ENCODE assay signal across 30 mouse cellular contexts in genomic region chr5:35765909-35766308, GRCm38 (mm10). TPM values are rescaled to one million over a fixed set of nuclear protein-coding genes. Genes with fewer than 3 reads are reported as not detected.
DNase-seq lines count a peak whose midpoint lies in the region; TF ChIP-seq lines count a peak whose summit lies in the region.
"Had no signal": no experiment of that assay in that cellular context is flagged by ENCODE, and none has a peak within 500 bp of the region (broad histone marks: within the 10 kb centered on the region; RNA-seq: fewer than 3 reads in every experiment).

No protein-coding gene starts in this region.

- no peaks in the 10 kb centered on the region for H3K4me1 ChIP-seq in kidney, adult 2 months (ENCODE audit: control insufficient read depth, insufficient read depth, low read length)
- H3K4me1 ChIP-seq: embryonic facial prominence, embryonic 15.5 days; forebrain, embryonic 12.5 days; liver, embryonic 15.5 days; midbrain, embryonic 10.5 days; midbrain, embryonic 15.5 days; stomach, embryonic 15.5 days had no signal

- TF ChIP-seq CTCF in gastrocnemius, adult 2 months (IDR thresholded peaks at IDR 0.05) = no peak
- no peak for TF ChIP-seq CTCF in kidney, adult 2 months (conservative IDR thresholded peaks at IDR 0.05; ENCODE audit: insufficient read depth, insufficient read length, low read depth, low read length)

- DNase-seq in gastrocnemius, adult 2 months = no peak
- no peak for DNase-seq in gastrocnemius, postnatal 4 days (ENCODE audit: low spot score in 2 of 2)
- DNase-seq in kidney, adult 2 months = peak; percentile 67
- no peak for DNase-seq in kidney, postnatal 4 days
- peak; percentile 42 to 55 for DNase-seq in kidney, postnatal 36 days
- DNase-seq in kidney, adult 18-20 months = no peak
- peak; percentile 43 for DNase-seq in lung, postnatal 36 days
- DNase-seq: adrenal gland, postnatal 10 days; cerebellum, adult 8-10 months; cerebellum, postnatal 25 days; forebrain, postnatal 0 days; gastrocnemius, postnatal 10 days; heart, postnatal 4 days; layer of hippocampus, adult 9-11 months; right cerebral cortex, postnatal 25 days; thymus, postnatal 14 days had no signal

- H3K4me3 ChIP-seq in gastrocnemius, adult 2 months = no peak overlapping the region
- no peak overlapping the region for H3K4me3 ChIP-seq in kidney, adult 2 months (ENCODE audit: insufficient read depth, low read depth, low read length)
- H3K4me3 ChIP-seq: embryonic facial prominence, embryonic 10.5 days; embryonic facial prominence, embryonic 15.5 days; forebrain, embryonic 12.5 days; heart, embryonic 15.5 days; hindbrain, embryonic 13.5 days; limb, embryonic 10.5 days; limb, embryonic 15.5 days; liver, embryonic 15.5 days; lung, embryonic 15.5 days; midbrain, embryonic 10.5 days; midbrain, embryonic 15.5 days; stomach, embryonic 15.5 days had no signal

- no peaks in the 10 kb centered on the region for H3K27me3 ChIP-seq in kidney, adult 2 months (replicated peaks; ENCODE audit: control insufficient read depth, insufficient read depth, low read length)

- peak overlapping the region; percentile 89 for H3K27ac ChIP-seq in gastrocnemius, adult 2 months
- H3K27ac ChIP-seq in kidney, adult 2 months (ENCODE audit: insufficient read depth, low read depth, low read length) = no peak overlapping the region
- H3K27ac ChIP-seq: embryonic facial prominence, embryonic 10.5 days; embryonic facial prominence, embryonic 15.5 days; forebrain, embryonic 12.5 days; hindbrain, embryonic 13.5 days; limb, embryonic 10.5 days; limb, embryonic 15.5 days; liver, embryonic 15.5 days; lung, embryonic 15.5 days; midbrain, embryonic 10.5 days; midbrain, embryonic 15.5 days; stomach, embryonic 15.5 days had no signal

- no peak for TF ChIP-seq POLR2A in kidney, adult 2 months (IDR thresholded peaks at IDR 0.05; ENCODE audit: low read depth, low read length)

- WGBS in kidney, adult 2 months = 83% methylated on average over 6 of the region's 6 CpGs

- intact Hi-C loops in gastrocnemius, adult 2 months (cut with DNase I) = no loop called here

- no peaks in the 10 kb centered on the region for H3K36me3 ChIP-seq in kidney, adult 2 months (ENCODE audit: control insufficient read depth, insufficient read depth, low read length)
- H3K36me3 ChIP-seq: embryonic facial prominence, embryonic 10.5 days; embryonic facial prominence, embryonic 15.5 days; forebrain, embryonic 12.5 days; heart, embryonic 15.5 days; hindbrain, embryonic 13.5 days; limb, embryonic 10.5 days; limb, embryonic 15.5 days; liver, embryonic 15.5 days; lung, embryonic 15.5 days; midbrain, embryonic 10.5 days; midbrain, embryonic 15.5 days; stomach, embryonic 15.5 days had no signal

RNA-seq across cellular contexts. Expression of gene Ablim2, which starts 8.2 kb away (rescaled TPM):
- total RNA-seq in gastrocnemius, adult 2 months (2021) = 10 to 100 TPM; 40.7 to 42.5 TPM
- 10 to 100 TPM; 70.5 to 76.6 TPM for total RNA-seq in gastrocnemius, postnatal 4 days (2021)
- polyA plus RNA-seq in kidney, adult 2 months (2012; rRNA removed) = 5.8 and 7.5 TPM in 2 replicates
- total RNA-seq: megakaryocyte progenitor cell, adult 5-6 weeks; neutrophil, adult 5-6 weeks had no signal

RNA-seq across cellular contexts. Expression of gene Sh3tc1, which starts 26.1 kb away (rescaled TPM):
- total RNA-seq in gastrocnemius, adult 2 months (2021) = 1 to 10 TPM; 2.2 to 2.4 TPM
- 1 to 10 TPM; 6.8 to 7.9 TPM for total RNA-seq in gastrocnemius, postnatal 4 days (2021)
- polyA plus RNA-seq in kidney, adult 2 months (2012; rRNA removed) = 35.1 and 40.1 TPM in 2 replicates

Comparison
In these comparisons a context has a peak if more than half of its experiments do, and no peak if none do; other contexts are left out.
1. DNase-seq: peak in kidney, adult 2 months (single experiment), kidney, postnatal 36 days (2 of 2) and lung, postnatal 36 days (single experiment); none in gastrocnemius, adult 2 months (single experiment), gastrocnemius, postnatal 4 days (0 of 2), kidney, postnatal 4 days (0 of 2) and kidney, adult 18-20 months (single experiment).